Mouse (Mus musculus) testis, adult 2 months (tissue): ENCODE results near the gene Cenpc1.

Experiments used
- CTCF ChIP-seq: fragments of 200-500 bp; IDR thresholded peaks from 2 replicates; pipeline ENCODE4 v1.5.1; 2012; ENCODE audit warnings: low read depth, mild to moderate bottlenecking, inconsistent platforms, low read length, moderate library complexity; ENCODE audit not compliant: control insufficient read depth, insufficient read depth, insufficient replicate concordance
- POLR2A ChIP-seq: fragments of 200-500 bp; IDR thresholded peaks from 2 replicates; pipeline ENCODE4 v1.6.1; 2012; ENCODE audit warnings: low read depth, mild to moderate bottlenecking, inconsistent platforms, low read length, moderate library complexity; ENCODE audit not compliant: control insufficient read depth

- TF ChIP-seq CTCF: no peak
- TF ChIP-seq POLR2A: no peak
Observed at GRCm38 (mm10) chr5:86094754-86095153, 29.4 kb upstream of the Cenpc1 start.
